Mouse (Mus musculus) liver, postnatal 0 days (tissue): Measurements from ENCODE around the gene Tmem163.

Source experiments
- CTCF ChIP-seq: sonication (generic); IDR thresholded peaks from 2 replicates; pipeline ENCODE4 v1.5.1; 2016; ENCODE audit warnings: antibody characterized with exemption, low read depth
- EP300 ChIP-seq: IDR thresholded peaks from 2 replicates; pipeline ENCODE4 v1.6.1; 2016; ENCODE audit warnings: antibody characterized with exemption, low read depth, mild to moderate bottlenecking

GRCm38 (mm10) chr1:127661118-127662012, 18.0 kb downstream of the Tmem163 start:
- TF ChIP-seq CTCF (no peak), EP300 (no peak)
